Mouse (Mus musculus): ENCODE results near the gene Tifab.

Gene Tifab

DNA sequence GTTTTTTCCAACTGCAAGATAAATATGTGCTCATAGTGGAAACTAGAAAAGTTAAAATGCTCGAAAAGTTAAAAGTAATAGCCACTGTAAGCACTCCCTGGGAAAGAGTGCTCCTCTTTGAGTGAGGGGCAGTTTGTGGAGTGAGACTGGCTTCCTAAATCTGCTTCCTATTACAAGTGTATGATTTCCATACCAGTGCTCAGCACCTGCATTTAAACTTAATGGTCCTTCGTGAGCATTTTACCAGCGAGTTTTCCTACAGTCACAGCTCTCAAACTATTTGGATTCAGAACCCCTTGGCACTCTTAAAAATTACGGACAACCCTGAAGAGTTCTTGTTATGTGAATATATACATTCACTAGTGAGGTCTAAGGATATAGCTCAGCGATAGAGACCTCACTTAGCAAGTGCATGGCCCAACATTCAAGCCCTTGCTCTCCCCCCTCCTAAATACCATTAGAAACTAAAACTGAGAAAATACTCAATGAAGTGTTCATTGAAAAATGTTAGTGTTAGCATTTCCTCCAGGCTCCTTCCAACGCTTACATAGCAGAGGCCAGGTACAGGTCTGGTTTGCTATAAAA is 39.4 kb downstream of the Tifab start:
- no peak for DNase-seq (ENCODE audit: low read depth, low spot score)

DNA sequence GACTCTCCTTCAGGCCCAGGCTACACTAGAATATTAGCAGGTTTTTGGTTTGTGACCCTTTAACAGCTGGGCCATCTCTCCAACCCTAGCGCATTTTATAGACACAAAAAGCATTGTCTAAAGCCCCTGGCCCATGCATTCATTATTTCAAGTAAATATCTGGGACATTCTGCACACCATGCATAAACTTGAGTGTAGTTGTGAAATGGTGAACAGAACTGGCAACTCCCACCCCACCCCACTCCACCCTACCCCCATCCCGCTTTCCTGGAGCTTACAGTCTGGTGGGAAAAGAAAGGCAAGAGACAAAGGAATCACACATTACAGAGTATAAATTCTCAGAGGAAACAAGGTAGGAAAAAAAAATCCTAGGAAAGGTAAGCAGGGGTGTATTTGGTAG is 42.5 kb downstream of the Tifab start, which contains the start of gene H2afy:
TSS of gene H2afy (minus strand) at position 162 of the 400 bp plus-strand sequence.
- no peak for DNase-seq (ENCODE audit: low read depth, low spot score)

DNA sequence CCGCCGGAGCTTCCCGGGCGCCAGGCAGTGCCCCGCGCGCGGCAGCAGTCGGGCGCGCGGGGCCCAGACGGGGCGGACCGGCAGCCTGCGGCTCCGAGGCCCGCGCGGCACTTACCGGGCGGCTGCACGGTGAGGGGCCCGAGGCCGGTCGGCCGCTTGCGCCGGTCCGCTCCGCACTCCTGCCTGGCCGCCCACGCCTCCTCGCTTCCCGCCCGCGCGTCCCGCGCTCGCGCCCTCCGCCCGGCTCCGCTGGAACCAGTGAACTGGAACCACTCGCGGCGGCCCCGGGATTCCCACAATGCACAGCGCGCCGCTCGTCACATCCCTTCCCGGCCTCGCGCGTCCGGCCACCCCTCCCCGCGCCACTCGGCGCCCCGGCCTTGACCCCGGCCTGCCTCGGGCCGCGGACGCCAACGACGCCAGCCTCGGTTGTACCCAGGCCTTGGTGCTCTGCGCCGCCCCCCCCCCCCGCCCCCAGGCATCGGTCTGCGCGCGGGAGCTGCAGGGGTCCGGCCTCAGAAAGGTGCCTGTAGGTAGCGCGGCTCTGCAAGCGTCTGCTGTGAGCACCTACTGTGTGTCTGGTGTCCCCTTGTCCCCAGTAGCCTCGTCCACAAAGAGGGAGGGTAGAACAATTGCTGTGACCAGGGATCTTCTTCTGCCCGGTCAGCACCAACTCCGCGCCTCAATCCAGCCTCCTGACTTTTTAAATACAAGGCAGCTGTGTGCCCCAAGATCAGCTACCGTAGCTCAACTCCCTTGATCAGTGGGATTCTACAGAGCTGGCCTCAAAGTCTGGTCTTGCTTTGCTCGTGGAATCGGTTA is 43.2 kb downstream of the Tifab start:
- peak; percentile 92 for DNase-seq (ENCODE audit: low read depth, low spot score)

DNA sequence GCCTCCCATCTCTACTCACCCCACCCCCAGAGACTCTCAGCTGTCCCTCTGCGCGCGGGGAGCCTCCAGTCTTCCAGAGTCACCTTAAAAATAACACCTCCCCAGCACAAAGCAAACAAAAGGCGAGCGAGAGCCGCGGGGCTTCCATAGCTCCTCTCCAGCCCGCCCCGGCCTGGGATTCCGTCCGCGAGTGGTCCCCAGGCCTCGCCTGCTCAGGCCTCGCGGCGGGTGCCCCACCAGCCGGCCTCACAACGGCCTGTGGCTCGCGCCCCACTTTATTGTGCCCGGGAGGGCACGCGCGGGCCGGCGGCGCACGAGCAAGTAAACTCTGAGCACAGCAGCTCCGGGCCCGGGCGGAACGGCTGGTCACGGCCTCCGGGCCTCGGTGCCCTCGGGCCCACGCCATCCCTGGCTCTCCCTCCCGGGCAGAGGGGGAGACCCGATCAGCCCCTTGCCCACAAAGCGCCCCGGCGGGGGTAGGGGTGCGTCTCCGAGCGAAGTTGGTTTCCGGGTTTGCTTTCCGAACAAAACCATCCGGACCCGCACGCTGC is 44.0 kb downstream of the Tifab start:
- no peak for DNase-seq (ENCODE audit: low read depth, low spot score)

DNA sequence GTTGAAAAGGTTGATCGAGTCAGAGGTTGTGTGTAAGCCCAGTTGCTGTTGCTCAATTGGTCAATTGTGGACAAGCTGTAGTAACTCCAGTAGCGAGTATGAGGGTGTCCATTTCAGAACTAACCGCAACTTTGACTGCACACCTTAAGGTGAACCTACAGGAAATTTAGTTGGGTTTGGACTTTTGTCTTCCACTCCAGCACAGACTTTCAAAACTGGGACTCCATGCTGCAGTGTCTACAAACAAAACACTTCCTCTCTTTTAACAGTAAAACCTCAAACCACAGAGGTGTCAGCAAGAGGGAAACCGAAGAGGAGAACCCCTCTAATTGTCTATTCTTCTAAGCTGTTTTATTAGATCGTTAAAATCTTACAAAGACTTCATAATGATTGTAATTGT is 44.7 kb downstream of the Tifab start:
- no peak for DNase-seq (ENCODE audit: low read depth, low spot score)

DNA sequence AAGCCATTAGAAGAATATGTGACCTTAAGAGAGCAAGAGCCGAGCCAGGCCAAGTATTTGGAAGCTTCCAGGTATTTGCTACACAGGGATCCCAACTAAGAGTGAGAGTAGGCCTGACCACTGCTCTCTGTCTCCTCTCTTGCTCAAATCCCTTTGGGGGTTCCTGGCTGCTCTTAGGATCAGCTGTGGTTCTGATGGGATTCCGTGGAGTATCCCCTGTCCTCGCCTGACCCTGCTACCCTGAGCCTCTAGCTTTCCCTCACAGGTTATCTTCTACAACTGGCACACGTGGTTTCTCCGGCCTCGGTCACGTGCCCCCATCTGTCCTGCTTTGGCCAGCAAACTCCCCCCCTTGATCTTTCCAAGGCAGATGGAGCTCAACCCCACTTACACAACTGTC is 45.7 kb downstream of the Tifab start:
- DNase-seq (ENCODE audit: low read depth, low spot score): no peak

DNA sequence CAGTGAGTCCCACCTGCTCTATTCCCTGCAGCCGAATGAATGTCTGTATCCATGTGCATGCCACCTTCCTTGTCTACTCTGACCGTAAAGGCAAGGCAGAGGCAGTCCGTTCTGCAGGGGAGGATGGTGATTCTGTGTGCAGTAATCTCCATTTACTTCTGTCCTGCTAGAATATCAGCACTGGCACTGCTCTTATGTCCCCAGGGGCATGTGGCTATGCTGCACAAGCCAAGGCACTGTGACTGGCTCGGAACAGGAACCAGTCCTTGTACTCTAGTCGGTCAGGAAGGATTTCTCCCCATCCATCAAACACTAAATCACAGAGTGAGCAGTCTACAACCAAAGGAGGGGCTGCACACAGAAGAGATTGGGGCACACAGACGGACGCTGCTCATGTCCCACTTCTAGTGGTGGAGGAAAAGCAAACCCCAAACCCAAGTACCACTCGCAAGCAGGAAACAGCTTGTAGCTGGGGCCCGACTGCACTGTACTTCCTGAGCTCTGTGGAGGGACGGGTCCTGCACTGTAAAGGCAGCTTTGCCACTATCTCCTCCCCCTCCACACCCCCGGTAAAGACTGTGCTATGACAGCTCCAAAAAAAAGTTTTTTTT is 46.3 kb downstream of the Tifab start:
- no peak for DNase-seq (ENCODE audit: low read depth, low spot score)

DNA sequence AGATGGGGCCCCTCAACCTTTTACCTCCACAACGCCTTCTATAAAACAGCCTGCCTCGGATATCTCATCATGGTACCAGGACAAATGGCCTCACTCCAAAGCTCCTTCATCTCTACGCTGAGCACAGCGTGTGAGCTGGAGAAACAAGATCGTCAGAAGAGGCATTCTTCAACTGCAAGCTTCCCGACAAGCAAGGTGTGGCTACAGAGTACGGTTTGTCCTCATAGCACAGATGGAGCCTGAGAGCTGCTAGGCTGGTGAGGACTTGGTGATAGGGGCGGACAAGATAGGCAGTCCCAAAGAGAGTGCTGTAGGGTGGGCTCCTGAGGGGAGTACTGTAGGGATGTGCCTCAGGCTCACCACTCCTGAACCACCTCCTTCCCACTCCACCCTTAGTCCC is 48.1 kb downstream of the Tifab start:
- DNase-seq (ENCODE audit: low read depth, low spot score): no peak

DNA sequence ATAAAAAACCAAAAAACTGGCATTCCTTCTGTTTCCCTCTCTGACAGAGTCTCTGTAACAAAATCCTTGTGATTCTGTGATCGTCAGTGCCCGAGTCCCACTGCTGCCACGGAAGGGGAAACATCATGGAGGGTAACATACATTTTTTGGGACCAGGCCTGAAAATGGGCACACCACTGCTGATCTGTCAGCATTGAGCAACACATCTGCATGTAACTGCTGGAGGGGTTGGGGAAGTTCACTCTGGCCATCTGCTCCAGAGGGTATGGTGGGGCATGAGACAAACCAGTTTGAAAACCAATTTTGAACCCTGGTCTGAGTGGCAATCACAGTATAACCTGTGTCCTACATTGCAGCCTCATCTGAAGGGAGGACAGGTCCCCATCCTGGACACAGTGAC is 49.1 kb downstream of the Tifab start:
- no peak for DNase-seq (ENCODE audit: low read depth, low spot score)

DNA sequence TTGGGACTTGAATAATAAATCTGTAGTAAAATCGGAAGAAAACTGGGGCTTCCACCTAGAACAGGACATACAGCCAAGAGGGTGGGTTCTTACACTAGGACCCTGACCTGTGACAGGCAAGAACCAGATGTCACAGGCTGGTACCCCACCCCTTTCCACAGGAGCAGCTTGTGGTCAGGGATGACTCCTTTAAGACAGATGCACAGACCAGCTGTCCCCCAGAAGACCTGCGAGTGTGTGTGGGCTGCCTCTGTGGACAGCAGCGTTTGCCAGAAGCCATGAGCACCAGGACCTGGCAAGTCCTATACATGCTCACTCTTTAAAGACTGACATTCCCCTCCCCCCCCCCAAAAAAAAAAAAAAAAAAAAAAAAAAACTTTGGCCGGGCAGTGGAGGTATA is 49.7 kb downstream of the Tifab start:
- no peak for DNase-seq (ENCODE audit: low read depth, low spot score)

DNA sequence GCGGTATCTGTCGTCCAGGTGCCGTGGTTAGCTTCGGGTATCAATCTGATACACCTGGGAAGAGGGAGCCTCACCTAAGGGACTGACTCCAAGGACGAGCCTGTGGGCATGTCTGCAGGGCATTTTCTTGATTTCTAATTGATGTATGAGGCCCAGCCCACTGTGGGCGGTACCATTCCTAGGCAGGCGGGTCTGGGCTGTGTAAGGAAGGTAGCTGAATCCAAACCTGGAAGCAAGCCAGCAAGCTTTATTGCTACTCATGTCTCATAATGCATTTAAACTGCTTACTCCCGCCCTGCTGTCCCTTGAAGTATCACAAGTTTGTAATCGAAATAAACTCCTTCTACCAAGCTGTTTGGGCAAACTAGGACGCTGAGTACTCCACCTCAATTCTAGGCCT is 53.1 kb downstream of the Tifab start:
- DNase-seq (ENCODE audit: low read depth, low spot score): no peak
